Mouse (Mus musculus) forebrain, embryonic 14.5 days (tissue): ENCODE results near the gene 4931428F04Rik. TPM values are rescaled to one million over a fixed set of nuclear protein-coding genes. Genes with fewer than 3 reads are reported as not detected.

ENCODE experiments used
- ATAC-seq: fragments of 200-750 bp; cut with Nextera tagmentation; 2 replicates; pipeline ENCODE4 v1.8.0; 2017; ENCODE audit warnings: mild to moderate bottlenecking, moderate library complexity
- DNase-seq: peaks from one replicate; pipeline ENCODE4 v3.0.0-alpha.2; 2015; ENCODE audit warnings: low spot score
- H3K27ac ChIP-seq: fragments of 300-500 bp; sonication (generic); 2 replicates; pipeline ENCODE4 v1.5.1; 2014; ENCODE audit warnings: low read depth, mild to moderate bottlenecking, control low read depth, low read length, moderate library complexity
- H3K27me3 ChIP-seq: fragments of 300-500 bp; sonication (generic); replicated peaks from 2 replicates; pipeline ENCODE4 v1.6.1; 2014; ENCODE audit warnings: low read length, control low read depth, mixed read lengths; ENCODE audit not compliant: control insufficient read depth, insufficient read depth
- H3K36me3 ChIP-seq: fragments of 300-500 bp; sonication (generic); 2 replicates; pipeline ENCODE4 v1.6.1; 2014; ENCODE audit warnings: low read length, control low read depth; ENCODE audit not compliant: control insufficient read depth, insufficient read depth
- H3K4me1 ChIP-seq: fragments of 300-500 bp; sonication (generic); 2 replicates; pipeline ENCODE4 v1.6.1; 2014; ENCODE audit warnings: antibody characterized with exemption, low read length, control low read depth; ENCODE audit not compliant: control insufficient read depth, insufficient read depth
- H3K4me2 ChIP-seq: fragments of 300-500 bp; sonication (generic); 2 replicates; pipeline ENCODE4 v1.6.1; 2014; ENCODE audit warnings: mild to moderate bottlenecking, control low read depth, low read length
- H3K4me3 ChIP-seq: fragments of 300-500 bp; sonication (generic); 2 replicates; pipeline ENCODE4 v1.5.1; 2014; ENCODE audit warnings: low read depth, low read length, control low read depth
- H3K9ac ChIP-seq: fragments of 300-500 bp; sonication (generic); 2 replicates; pipeline ENCODE4 v1.6.1; 2014; ENCODE audit warnings: mild to moderate bottlenecking, low read length, control low read depth, moderate library complexity
- H3K9me3 ChIP-seq: fragments of 300-500 bp; sonication (generic); replicated peaks from 2 replicates; pipeline ENCODE4 v1.6.1; 2016; ENCODE audit warnings: low read length, control low read depth, mixed read lengths; ENCODE audit not compliant: control insufficient read depth
- WGBS: fragments of 180-500 bp; shearing (Covaris S2); extraction: QIAGEN DNeasy Blood & Tissue Kit; methylation state at CpG from one replicate; pipeline ENCODE4 v1.1.7; 2014; 5-methylcytosine and 5-hydroxymethylcytosine counted together
- polyA plus RNA-seq: library from polyadenylated mRNA; unstranded; fragments of >200 nt; fragmentation: Nextera tagmentation; extraction: Ambion mirVana; gene quantifications from 2 replicates; pipeline ENCODE4 v1.2.1, GENCODE M21; 2014

The 4931428F04Rik gene
- polyA plus RNA-seq, 1 experiment from 2014 or later: 67.9 TPM

GRCm38 (mm10) chr8:105270101-105270915 lies 19.4 kb downstream of the 4931428F04Rik start:
- Histone ChIP-seq H3K27ac (no peak overlapping the region), H3K9me3 (no peaks in the 10 kb centered on the region), H3K27me3 (peaks cover 97% of the 10 kb centered on the region), H3K9ac (no peak overlapping the region), H3K4me3 (peak overlapping the region; percentile 45), H3K36me3 (no peaks in the 10 kb centered on the region), H3K4me1 (0 out of 2 replicates have a peak, but pooled peaks cover 3% of the 10 kb centered on the region), H3K4me2 (peak overlapping the region; percentile 69)
- WGBS: 2% methylated on average over 39 of the region's 39 CpGs
- no peak for DNase-seq
- no peak for ATAC-seq

GRCm38 (mm10) chr8:105269461-105269947 lies 20.2 kb downstream of the 4931428F04Rik start, which contains the start of gene Hsf4:
Gene Hsf4, plus strand, starts transcription at chr8:105269801.
- peak within 1 kb of the TSS; percentile 69 for H3K4me2 ChIP-seq
- ATAC-seq (no peak), DNase-seq (no peak)
- peaks cover 5% of the 10 kb centered on the region; the same call in 1 of the 2 replicates for H3K4me1 ChIP-seq
- WGBS: 1% methylated on average over 39 of the region's 42 CpGs
- H3K36me3 ChIP-seq: no peaks in the 10 kb centered on the region
- peak within 1 kb of the TSS; percentile 45 for H3K4me3 ChIP-seq
- no peaks in the 10 kb centered on the region for H3K9me3 ChIP-seq
- peak within 1 kb of the TSS; percentile 58 for H3K9ac ChIP-seq
- no peak within 1 kb of the TSS for H3K27ac ChIP-seq
- H3K27me3 ChIP-seq: peaks cover 96% of the 10 kb centered on the region

- Histone ChIP-seq H3K27me3 (peaks cover 95% of the 10 kb centered on the region), H3K4me3 (peak overlapping the region; percentile 45), H3K27ac (no peak overlapping the region), H3K9me3 (no peaks in the 10 kb centered on the region), H3K4me1 (peaks cover 5% of the 10 kb centered on the region; the same call in 1 of the 2 replicates), H3K9ac (peak overlapping the region; percentile 58), H3K36me3 (no peaks in the 10 kb centered on the region), H3K4me2 (peak overlapping the region; percentile 69)
- no peak for DNase-seq
- under 1% methylated on average over 10 of the region's 10 CpGs for WGBS
- peak; percentile 26; the same call in 1 of the 2 replicates for ATAC-seq
These were observed 20.6 kb downstream of the 4931428F04Rik start for GRCm38 (mm10) chr8:105269075-105269458.

GRCm38 (mm10) chr8:105268342-105269074 lies 21.2 kb downstream of the 4931428F04Rik start:
- no peaks in the 10 kb centered on the region for H3K36me3 ChIP-seq
- peaks cover 95% of the 10 kb centered on the region for H3K27me3 ChIP-seq
- WGBS: under 1% methylated on average over 65 of the region's 65 CpGs
- peak; percentile 85 for ATAC-seq
- no peak overlapping the region for H3K27ac ChIP-seq
- no peaks in the 10 kb centered on the region for H3K9me3 ChIP-seq
- H3K9ac ChIP-seq: peak overlapping the region; percentile 58
- DNase-seq: peak; percentile 95
- peaks cover 5% of the 10 kb centered on the region; the same call in 1 of the 2 replicates for H3K4me1 ChIP-seq
- H3K4me3 ChIP-seq: peak overlapping the region; percentile 45
- peak overlapping the region; percentile 69 for H3K4me2 ChIP-seq

GRCm38 (mm10) chr8:105266775-105267174 lies 22.9 kb downstream of the 4931428F04Rik start:
- Histone ChIP-seq H3K9ac (no peak overlapping the region), H3K4me2 (no peak overlapping the region), H3K36me3 (no peaks in the 10 kb centered on the region), H3K27ac (no peak overlapping the region), H3K9me3 (no peaks in the 10 kb centered on the region), H3K27me3 (peaks cover 88% of the 10 kb centered on the region), H3K4me1 (peaks cover 5% of the 10 kb centered on the region; the same call in 1 of the 2 replicates), H3K4me3 (no peak overlapping the region)
- ATAC-seq: no peak
- 7% methylated on average over 13 of the region's 13 CpGs for WGBS
- DNase-seq: no peak

- DNase-seq (no peak), ATAC-seq (no peak)
- Histone ChIP-seq H3K4me2 (peak overlapping the region; percentile 83; the same call in 1 of the 2 replicates), H3K4me3 (peak overlapping the region; percentile 52; the same call in 1 of the 2 replicates), H3K36me3 (no peaks in the 10 kb centered on the region), H3K9me3 (no peaks in the 10 kb centered on the region), H3K9ac (no peak overlapping the region), H3K4me1 (peaks cover 5% of the 10 kb centered on the region; the same call in 1 of the 2 replicates), H3K27me3 (peaks cover 84% of the 10 kb centered on the region), H3K27ac (no peak overlapping the region)
- 17% methylated on average over 10 of the region's 10 CpGs for WGBS
These were observed 24.5 kb downstream of the 4931428F04Rik start for GRCm38 (mm10) chr8:105265128-105265527.

GRCm38 (mm10) chr8:105264024-105264982 lies 25.4 kb downstream of the 4931428F04Rik start, which contains the start of the genes Tradd and Fbxl8:
Gene Tradd, minus strand, starts transcription at chr8:105264609.
Gene Fbxl8, plus strand, starts transcription at chr8:105264648.
- H3K27ac ChIP-seq: no peak within 1 kb of the TSS
- peak; percentile 38 for ATAC-seq
- 2% methylated on average over 54 of the region's 54 CpGs for WGBS

More at GRCm38 (mm10) chr8:105264024-105264982, 25.4 kb downstream of the 4931428F04Rik start, which contains the start of the genes Tradd and Fbxl8:
- H3K27me3 ChIP-seq: peaks cover 84% of the 10 kb centered on the region
- peaks cover 6% of the 10 kb centered on the region; the same call in 1 of the 2 replicates for H3K4me1 ChIP-seq
- H3K4me3 ChIP-seq: peak within 1 kb of the TSS; percentile 52
- H3K4me2 ChIP-seq: peak within 1 kb of the TSS; percentile 83
- peak; percentile 52 for DNase-seq
- peak within 1 kb of the TSS; percentile 68 for H3K9ac ChIP-seq
- no peaks in the 10 kb centered on the region for H3K36me3 ChIP-seq
- no peaks in the 10 kb centered on the region for H3K9me3 ChIP-seq
